Mouse (Mus musculus): Measurements from ENCODE around the gene Mpg.

GRCm38 (mm10) chr11:32265117-32265738, 38.9 kb downstream of the Mpg start:
- TF ChIP-seq CTCF (IDR thresholded peaks at IDR 0.05; ENCODE audit: insufficient read depth, low read depth, low read length): no peak
- no peak for TF ChIP-seq POLR2A (IDR thresholded peaks at IDR 0.05; ENCODE audit: insufficient read depth, low read depth, low read length)
